Mouse (Mus musculus): ENCODE measurements at regions not wholly inside any gene's neighbourhood (a gene's known extent, or its start where the extent isn't known, plus 50 kb on each side); places are given as distances from the start of the nearest gene placed in this dataset.

GRCm38 (mm10) chr7:40670401-40670800 is 227.7 kb upstream of the Vstm2b start:
- no peak for DNase-seq (ENCODE audit: low spot score)

GRCm38 (mm10) chr7:40671068-40671467 is 227.1 kb upstream of the Vstm2b start:
- DNase-seq (ENCODE audit: low spot score), result no peak

DNA sequence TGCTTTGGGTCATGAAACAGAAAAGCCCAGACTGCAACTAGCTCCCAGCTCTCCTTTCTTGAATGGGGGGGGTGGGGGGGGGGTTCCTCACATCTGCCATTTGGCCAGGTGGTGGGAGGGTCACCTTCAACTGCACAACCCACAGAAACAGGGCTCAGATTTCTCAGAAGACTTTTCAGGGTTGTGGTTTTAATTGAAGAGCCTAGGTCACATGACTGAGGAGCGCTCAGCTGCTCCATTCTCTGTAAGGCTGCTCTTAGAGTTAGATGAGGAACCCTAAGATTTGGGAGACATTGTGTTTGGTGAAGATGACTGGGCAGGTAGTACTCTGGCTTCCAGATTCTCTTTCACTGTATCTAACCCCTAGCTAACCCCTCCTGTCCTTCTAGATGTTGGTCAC is 225.8 kb upstream of the Vstm2b start:
- no peak for DNase-seq (ENCODE audit: low spot score)

DNA sequence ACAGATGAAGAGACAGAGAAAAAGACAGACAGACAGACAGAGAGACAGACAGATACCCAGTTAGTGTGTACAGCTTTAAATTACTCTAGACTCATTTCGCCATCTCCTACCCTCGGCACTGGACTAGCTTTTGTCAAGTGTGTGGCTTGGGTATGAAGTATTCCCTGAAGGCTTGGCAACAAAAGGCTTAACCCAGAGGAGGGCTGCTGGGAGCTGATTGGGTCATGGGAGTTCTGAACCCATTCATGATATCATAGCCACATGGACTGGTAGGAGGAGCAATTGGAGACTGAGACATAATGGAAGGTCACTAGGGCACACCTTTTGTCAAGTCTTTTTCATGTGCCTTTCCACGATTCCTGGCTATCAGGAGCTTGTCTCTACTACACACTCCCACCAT is 223.7 kb upstream of the Vstm2b start:
- DNase-seq (ENCODE audit: low spot score), result no peak

GRCm38 (mm10) chr7:40677601-40678000 is 220.5 kb upstream of the Vstm2b start:
- no peak for DNase-seq (ENCODE audit: low spot score)

GRCm38 (mm10) chr7:40680567-40680966 is 217.6 kb upstream of the Vstm2b start:
- no peak for DNase-seq (ENCODE audit: low spot score)

DNA sequence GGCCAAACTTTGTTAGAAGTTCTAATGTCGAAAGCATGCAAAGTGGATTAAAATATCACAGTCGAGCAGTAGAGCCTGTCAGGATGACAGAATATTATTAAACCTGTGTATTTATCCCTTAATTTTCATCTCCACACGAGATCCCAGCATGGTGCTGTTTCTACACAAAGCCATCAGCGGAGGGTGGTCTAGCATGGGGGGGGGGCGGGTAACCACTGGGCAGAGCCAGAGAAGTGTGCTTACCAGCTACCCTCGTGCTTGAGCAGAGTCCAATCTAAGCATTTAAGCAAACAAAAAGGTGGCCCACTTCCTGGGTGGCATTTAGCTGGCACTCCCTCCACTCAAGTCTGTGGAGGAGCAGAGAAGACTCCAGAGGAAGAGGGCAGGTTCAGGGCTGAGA is 217.1 kb upstream of the Vstm2b start:
- no peak for DNase-seq (ENCODE audit: low spot score)

GRCm38 (mm10) chr7:40683176-40683575 is 215.0 kb upstream of the Vstm2b start:
- no peak for DNase-seq (ENCODE audit: low spot score)

DNA sequence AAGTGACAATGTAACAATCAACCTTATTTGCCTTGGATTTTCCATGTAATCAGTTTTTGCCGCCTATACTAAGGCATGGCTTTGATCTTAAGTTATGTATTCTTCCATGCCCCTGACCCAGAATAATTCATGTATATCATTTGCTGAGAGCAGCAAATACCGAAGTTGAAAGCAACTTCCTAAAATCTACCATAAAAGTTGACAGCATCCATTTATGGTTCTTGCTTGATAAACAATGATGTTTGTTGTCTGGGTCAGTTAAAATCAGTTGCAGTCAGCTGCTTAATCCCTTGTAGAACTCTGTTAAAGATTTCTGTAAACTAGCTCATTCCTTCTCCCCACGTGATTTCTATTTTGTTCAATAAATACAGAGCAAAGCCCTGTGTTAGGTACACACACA is 214.5 kb upstream of the Vstm2b start:
- no peak for DNase-seq (ENCODE audit: low spot score)

DNA sequence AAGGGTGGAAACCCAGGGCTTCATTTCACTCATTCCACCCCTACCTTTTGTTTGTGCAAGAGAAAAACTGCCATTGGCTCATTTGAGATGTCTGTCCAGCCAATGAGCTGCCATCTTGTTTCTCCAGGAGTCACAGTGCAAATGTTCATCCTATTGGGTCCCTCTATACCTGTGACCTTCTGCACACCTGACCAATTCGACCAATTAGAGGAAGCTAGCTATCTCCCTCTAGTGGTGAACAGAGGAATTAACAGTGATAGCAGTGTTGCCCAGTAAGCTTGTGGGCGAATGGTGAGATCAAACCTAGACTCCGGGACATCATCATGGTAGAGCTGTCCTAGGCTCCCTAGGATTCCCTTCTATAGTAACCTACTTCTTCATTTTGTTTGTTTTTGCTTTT is 211.1 kb upstream of the Vstm2b start:
- no peak for DNase-seq (ENCODE audit: low spot score)

GRCm38 (mm10) chr7:40688546-40688945 is 209.6 kb upstream of the Vstm2b start:
- no peak for DNase-seq (ENCODE audit: low spot score)

GRCm38 (mm10) chr7:40693755-40694154 is 204.4 kb upstream of the Vstm2b start:
- DNase-seq (ENCODE audit: low spot score), result no peak

- DNase-seq (ENCODE audit: low spot score), result no peak
Observed at GRCm38 (mm10) chr7:40697551-40697950, 200.6 kb upstream of the Vstm2b start.

DNA sequence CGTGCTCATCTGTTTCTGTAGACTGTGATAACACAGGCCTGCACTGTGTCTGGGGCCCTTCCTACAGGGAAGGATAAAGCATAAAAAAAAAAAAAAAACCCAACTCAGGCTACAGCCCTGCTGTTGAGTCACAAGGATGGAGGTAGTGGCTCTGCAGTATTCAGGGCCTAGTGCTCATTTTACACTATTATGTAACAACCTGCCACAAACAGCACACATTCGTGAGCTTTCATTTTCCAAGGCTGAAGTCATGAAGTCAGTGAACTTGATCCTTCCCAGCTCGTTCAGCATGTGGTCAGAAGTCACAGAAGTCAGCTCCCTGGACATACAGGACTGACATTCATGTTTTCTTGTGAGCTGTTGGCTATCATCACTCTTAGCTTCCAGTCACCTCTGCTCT is 199.8 kb upstream of the Vstm2b start:
- no peak for DNase-seq (ENCODE audit: low spot score)

DNA sequence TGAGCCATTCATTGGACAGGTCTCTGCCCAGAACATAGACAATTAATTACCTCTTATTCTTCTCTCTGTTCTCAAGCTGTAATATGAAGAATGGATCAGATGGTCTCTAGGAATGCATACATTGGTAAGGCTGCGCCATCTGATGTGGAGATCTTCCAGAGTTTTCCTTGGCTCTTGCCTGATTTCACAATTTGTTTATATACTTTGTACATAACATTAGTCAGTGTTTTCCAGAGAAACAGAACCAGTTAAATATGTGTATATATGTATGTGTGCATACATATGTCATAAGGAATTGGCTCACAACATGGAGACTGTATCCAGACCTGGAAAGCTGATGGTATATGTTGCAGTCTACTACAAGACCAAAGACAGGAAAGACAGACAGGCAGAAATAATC is 198.5 kb upstream of the Vstm2b start:
- DNase-seq (ENCODE audit: low spot score), result no peak

DNA sequence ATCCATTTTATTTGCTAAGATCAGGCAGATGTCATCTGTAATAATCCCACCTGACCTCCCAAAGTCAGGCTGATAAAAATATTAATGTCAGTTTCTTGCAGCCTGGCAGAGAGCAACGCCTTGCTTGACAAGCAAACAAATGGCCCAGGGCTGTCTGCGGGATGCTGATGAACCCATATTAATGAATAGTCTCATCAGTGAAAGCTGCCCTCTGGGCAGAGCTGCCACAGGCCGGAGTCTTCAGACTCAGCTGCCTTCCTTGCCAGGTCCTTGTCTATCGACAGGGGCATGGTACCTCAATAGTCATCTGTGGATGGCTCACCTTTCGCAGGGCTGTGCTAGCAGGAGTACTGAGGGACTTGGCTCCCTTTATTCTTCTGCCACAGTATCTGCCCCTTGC is 197.5 kb upstream of the Vstm2b start:
- DNase-seq (ENCODE audit: low spot score), result no peak

DNA sequence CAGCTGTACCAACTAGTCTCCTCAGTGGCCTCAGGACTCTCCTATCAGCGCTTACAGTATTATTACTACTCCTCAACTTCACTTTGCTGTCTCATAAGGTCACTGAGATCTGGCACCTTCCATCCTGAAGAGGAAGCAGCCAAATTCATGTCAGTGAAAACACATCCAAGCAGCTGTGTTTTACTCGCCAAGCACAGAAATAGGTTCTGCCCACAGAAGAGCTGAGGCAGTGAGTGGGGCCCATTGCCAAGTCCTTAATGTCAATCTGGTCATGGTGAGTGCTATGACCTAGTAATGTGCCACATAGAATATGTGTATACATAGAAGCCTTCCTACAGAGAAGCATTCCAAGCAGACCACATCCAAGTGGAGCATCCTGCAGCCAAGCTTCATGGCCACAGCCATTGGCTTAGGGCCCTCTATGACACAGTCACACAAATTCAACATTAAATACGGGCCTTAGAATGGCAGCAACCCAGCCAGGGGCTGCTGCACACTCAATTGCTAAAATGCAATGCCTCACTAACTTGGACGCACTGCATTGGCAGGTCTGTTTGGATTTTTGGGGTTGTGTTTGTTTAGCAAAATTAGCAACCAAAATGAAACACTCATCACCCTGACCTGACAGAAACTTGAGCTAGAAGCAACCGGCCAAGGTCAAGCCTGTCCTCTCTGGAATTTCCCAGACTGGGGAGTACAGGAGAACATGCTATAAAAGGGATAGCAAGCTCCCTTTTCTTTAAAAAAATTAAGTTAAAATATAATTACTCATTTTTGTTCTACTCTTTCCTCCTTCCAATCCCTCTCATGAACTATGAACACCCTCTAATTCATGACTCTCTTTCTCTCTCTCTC is 195.7 kb upstream of the Vstm2b start:
- no peak for DNase-seq (ENCODE audit: low spot score)

GRCm38 (mm10) chr7:40708231-40708630 is 189.9 kb upstream of the Vstm2b start:
- DNase-seq (ENCODE audit: low spot score), result no peak

DNA sequence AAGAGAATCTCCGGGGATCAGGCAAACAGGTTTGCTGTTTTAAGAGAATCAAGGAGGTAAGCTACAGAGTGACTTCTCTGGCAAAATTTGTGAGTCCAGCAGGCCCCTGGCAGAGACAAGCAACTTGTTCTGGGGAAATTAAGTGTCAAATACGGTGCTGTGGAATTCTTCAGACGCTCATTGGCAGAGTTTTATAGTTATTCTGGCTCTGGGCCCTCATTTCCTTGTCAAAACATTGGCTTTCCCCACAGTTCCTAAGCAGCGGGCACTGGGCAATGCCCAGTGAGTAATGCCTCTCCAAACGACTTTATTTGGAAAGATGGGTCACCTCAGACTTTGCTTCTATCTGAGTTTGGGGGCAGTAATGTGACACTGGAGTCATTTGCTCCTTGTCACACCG is 180.1 kb upstream of the Vstm2b start:
- DNase-seq (ENCODE audit: low spot score), result no peak

DNA sequence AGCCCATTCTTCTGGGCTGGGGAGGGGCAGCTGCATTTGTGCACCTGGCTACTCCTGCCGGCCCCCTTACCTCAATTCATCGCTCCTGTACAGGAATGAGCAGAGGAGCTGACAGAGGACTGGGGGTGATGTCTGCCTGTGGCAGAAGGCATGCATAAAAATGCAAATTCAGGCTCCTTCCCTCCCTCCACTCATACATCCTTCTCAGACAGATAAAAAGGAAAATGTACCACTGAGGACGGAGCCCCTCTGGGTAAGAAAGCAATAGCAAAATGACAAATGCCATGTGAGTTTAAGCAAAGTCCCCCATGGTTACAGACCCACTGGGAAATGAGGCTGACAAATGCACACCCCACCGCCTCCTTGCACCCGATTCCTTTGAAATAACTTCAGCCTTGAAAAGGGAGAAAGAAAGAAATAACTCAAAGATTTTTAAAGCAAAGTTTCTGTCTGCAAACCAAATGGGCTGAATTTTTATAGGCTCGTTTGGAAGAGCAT is 161.1 kb upstream of the Vstm2b start:
- DNase-seq (ENCODE audit: low spot score), result no peak

- no peak for DNase-seq (ENCODE audit: low spot score)
Observed at GRCm38 (mm10) chr7:40737496-40737895, 160.6 kb upstream of the Vstm2b start.

- DNase-seq (ENCODE audit: low spot score), result no peak
Observed at GRCm38 (mm10) chr7:40738174-40738573, 160.0 kb upstream of the Vstm2b start.

DNA sequence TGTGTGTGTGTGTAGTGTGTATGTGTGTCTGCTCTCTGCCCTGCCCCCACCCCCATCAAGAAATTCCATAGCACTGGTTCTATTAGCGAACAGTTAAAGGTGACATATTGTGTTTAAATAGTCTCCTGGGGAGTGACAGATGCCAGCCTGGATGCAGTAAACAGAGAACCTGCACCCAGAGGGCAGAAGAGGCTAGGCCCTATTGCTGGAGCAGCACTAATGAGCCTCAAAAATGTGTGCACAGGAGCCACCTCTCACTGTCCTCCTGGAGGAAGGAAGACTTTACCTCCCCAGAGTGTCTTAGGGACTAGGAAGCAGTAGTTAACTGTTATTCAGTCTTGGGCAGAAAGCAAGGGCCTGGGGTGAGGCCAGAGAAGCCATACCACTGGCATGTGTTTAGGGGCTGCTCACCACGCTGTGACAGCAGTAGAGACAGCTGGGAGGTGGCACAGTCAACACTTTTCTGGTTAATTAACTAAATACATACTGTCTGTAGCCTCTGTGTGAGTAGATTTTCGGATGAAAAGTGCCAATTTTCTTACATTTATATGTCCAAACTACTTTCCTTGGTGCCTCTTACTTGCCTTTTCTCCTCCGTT is 155.5 kb upstream of the Vstm2b start:
- no peak for DNase-seq (ENCODE audit: low spot score)

DNA sequence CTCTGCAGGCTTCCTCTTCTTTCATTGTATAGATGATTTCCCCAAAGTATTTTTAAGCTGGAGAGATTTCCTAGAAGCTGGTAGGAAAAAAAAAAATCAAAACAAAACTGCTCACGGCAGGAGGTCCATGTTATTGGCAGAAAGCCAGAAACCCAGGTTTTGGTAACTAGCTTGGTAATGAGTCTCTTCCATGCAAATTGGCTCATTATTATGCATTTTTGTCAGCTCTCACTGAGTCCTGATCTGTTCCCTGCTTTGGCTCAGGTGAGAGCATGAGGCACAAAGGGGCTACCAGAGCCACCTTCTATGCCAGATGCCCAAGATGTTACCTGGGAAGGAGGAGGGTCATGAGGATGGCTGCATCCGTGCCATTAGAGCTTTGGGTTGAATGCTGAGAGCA is 146.3 kb upstream of the Vstm2b start:
- no peak for DNase-seq (ENCODE audit: low spot score)

All from layer of hippocampus, adult 9-10 months (tissue).